Mouse (Mus musculus) heart, postnatal 0 days (tissue): Measurements from ENCODE around the gene Epha2.

Experiments used
- CTCF ChIP-seq: IDR thresholded peaks from 2 replicates; pipeline ENCODE4 v1.5.1; 2016; ENCODE audit warnings: antibody characterized with exemption, control low read depth, low read depth
- EP300 ChIP-seq: IDR thresholded peaks from 2 replicates; pipeline ENCODE4 v1.6.1; 2016; ENCODE audit warnings: antibody characterized with exemption, low read depth

DNA sequence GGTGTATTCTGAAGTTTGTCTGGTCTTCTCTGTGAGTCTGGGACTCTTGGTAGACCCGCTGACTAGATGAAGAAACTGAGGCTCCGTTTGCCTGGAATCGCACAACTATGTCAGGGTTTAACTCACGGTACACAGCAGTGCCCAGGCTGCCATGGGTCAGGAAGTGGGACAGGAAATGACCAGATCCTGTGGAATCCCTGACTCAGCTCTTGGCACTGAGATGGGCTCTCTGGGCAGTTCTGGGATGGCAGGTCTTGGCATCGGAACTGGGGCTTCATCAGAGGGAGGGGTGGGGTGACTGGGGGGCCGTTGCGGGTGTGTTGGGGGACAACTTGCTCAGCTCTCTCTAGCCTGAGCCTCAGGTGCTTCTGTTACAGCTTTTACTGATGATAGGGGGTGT is 10.0 kb downstream of the Epha2 start:
- TF ChIP-seq CTCF (no peak), EP300 (no peak)
